Mouse (Mus musculus) MEL (cell line): ENCODE measurements around the gene Gpha2. TPM values are rescaled to one million over a fixed set of nuclear protein-coding genes. Genes with fewer than 3 reads are reported as not detected.

Experiments used
- DNase-seq: peaks from one replicate; pipeline ENCODE4 v3.0.0; 2011; ENCODE audit warnings: low read depth, low spot score
- H3K27ac ChIP-seq: 2 replicates; pipeline ENCODE4 v1.5.1; 2012; ENCODE audit warnings: low read depth, mild to moderate bottlenecking, control low read depth, low read length, moderate library complexity; ENCODE audit not compliant: control insufficient read depth
- H3K27me3 ChIP-seq, 2 experiments: fragments of 150-350 bp in 1 of 2; sonication (generic) in 1 of 2; 2 replicates each; pipeline ENCODE4 v1.6.1; 2012; ENCODE audit warnings: low read length in 2 of 2, mild to moderate bottlenecking in 2 of 2, improper control_type of control experiment in 1 of 2, moderate library complexity in 1 of 2; ENCODE audit not compliant: insufficient read depth in 2 of 2, control insufficient read depth in 1 of 2
- H3K36me3 ChIP-seq, 2 experiments: 2 replicates each; pipeline ENCODE4 v1.6.1; 2012 to 2014; ENCODE audit warnings: low read length in 2 of 2, improper control_type of control experiment in 1 of 2, inconsistent platforms in 1 of 2, mild to moderate bottlenecking in 1 of 2; ENCODE audit not compliant: insufficient read depth in 2 of 2, control insufficient read depth in 1 of 2
- H3K4me1 ChIP-seq, 2 experiments: fragments of 150-350 bp in 1 of 2; sonication (generic) in 1 of 2; 2 replicates each; pipeline ENCODE4 v1.6.1; 2012; ENCODE audit warnings: low read length in 2 of 2, improper control_type of control experiment in 1 of 2, mild to moderate bottlenecking in 1 of 2; ENCODE audit not compliant: insufficient read depth in 2 of 2, control insufficient read depth in 1 of 2
- H3K4me3 ChIP-seq, 2 experiments: fragments of 150-350 bp in 1 of 2; sonication (generic) in 1 of 2; 2 replicates each; pipeline ENCODE4 v1.5.1; 2012; ENCODE audit warnings: low read depth in 2 of 2, low read length in 2 of 2, mild to moderate bottlenecking in 2 of 2, moderate library complexity in 2 of 2, control low read depth in 1 of 2, improper control_type of control experiment in 1 of 2; ENCODE audit not compliant: control insufficient read depth in 1 of 2, insufficient read depth in 1 of 2
- H3K79me2 ChIP-seq: 2 replicates; pipeline ENCODE4 v1.6.1; 2012; ENCODE audit warnings: mild to moderate bottlenecking, low read length, moderate library complexity; ENCODE audit not compliant: control insufficient read depth, poor library complexity, insufficient read depth
- H3K9ac ChIP-seq: 2 replicates; pipeline ENCODE4 v1.6.1; 2012; ENCODE audit warnings: low read depth, mild to moderate bottlenecking, control low read depth, low read length, moderate library complexity; ENCODE audit not compliant: control insufficient read depth, poor library complexity, severe bottlenecking
- H3K9me3 ChIP-seq: fragments of 150-350 bp; sonication (generic); replicated peaks from 2 replicates; pipeline ENCODE4 v1.6.1; 2012; ENCODE audit warnings: mild to moderate bottlenecking, low read length, improper control_type of control experiment, moderate library complexity; ENCODE audit not compliant: insufficient read depth
- BHLHE40 ChIP-seq: IDR thresholded peaks from 2 replicates; pipeline ENCODE4 v1.6.1; 2012; ENCODE audit warnings: low read depth, mild to moderate bottlenecking, inconsistent platforms, low read length, improper control_type of control experiment, borderline replicate concordance
- CHD1 ChIP-seq: IDR thresholded peaks from 2 replicates; pipeline ENCODE4 v1.6.1; 2012; ENCODE audit warnings: low read depth, mild to moderate bottlenecking, inconsistent platforms, low read length, improper control_type of control experiment
- CTCF ChIP-seq, 3 experiments: IDR thresholded peaks in 2 of 3; conservative IDR thresholded peaks in 1 of 3; 2 replicates each; pipeline ENCODE4 v1.5.1; 2011 to 2012; ENCODE audit warnings: low read length in 3 of 3, low read depth in 2 of 3, mild to moderate bottlenecking in 2 of 3, improper control_type of control experiment in 1 of 3, inconsistent platforms in 1 of 3, mixed read lengths in 1 of 3, moderate library complexity in 1 of 3; ENCODE audit not compliant: control insufficient read depth in 1 of 3, insufficient read depth in 1 of 3, poor library complexity in 1 of 3, severe bottlenecking in 1 of 3
- E2F4 ChIP-seq: IDR thresholded peaks from 2 replicates; pipeline ENCODE4 v1.6.1; 2011; ENCODE audit warnings: low read depth, low read length, improper control_type of control experiment, borderline replicate concordance
- ELF1 ChIP-seq: IDR thresholded peaks from 2 replicates; pipeline ENCODE4 v1.6.1; 2014; ENCODE audit warnings: low read depth, mild to moderate bottlenecking, inconsistent platforms, low read length, improper control_type of control experiment, moderate library complexity
- EP300 ChIP-seq, 2 experiments: IDR thresholded peaks; 2 replicates each; pipeline ENCODE4 v1.6.1; 2011; ENCODE audit warnings: improper control_type of control experiment in 2 of 2, low read length in 2 of 2, low read depth in 1 of 2, mild to moderate bottlenecking in 1 of 2
- GABPA ChIP-seq: IDR thresholded peaks from 2 replicates; pipeline ENCODE4 v1.6.1; 2012; ENCODE audit warnings: low read depth, mild to moderate bottlenecking, inconsistent platforms, low read length, improper control_type of control experiment, moderate library complexity
- KAT2A ChIP-seq: conservative IDR thresholded peaks from 2 replicates; pipeline ENCODE4 v1.6.1; 2012; ENCODE audit warnings: low read depth, low read length, improper control_type of control experiment, inconsistent platforms
- MAFK ChIP-seq: IDR thresholded peaks from 2 replicates; pipeline ENCODE4 v1.6.1; 2011; ENCODE audit warnings: low read depth, mild to moderate bottlenecking, low read length, improper control_type of control experiment, borderline replicate concordance
- MAX ChIP-seq: IDR thresholded peaks from 2 replicates; pipeline ENCODE4 v1.6.1; 2011; ENCODE audit warnings: low read length, improper control_type of control experiment
- MXI1 ChIP-seq: IDR thresholded peaks from 2 replicates; pipeline ENCODE4 v1.6.1; 2011; ENCODE audit warnings: mild to moderate bottlenecking, low read depth, low read length, improper control_type of control experiment
- MYB ChIP-seq: IDR thresholded peaks from 2 replicates; pipeline ENCODE4 v1.6.1; 2011; ENCODE audit warnings: mild to moderate bottlenecking, low read depth, low read length, improper control_type of control experiment
- MYC ChIP-seq: IDR thresholded peaks from 2 replicates; pipeline ENCODE4 v1.6.1; 2011; ENCODE audit warnings: low read depth, mild to moderate bottlenecking, low read length, improper control_type of control experiment, moderate library complexity
- NELFE ChIP-seq: IDR thresholded peaks from 2 replicates; pipeline ENCODE4 v1.6.1; 2011; ENCODE audit warnings: low read depth, low read length, improper control_type of control experiment
- NRF1 ChIP-seq: IDR thresholded peaks from 2 replicates; pipeline ENCODE4 v1.6.1; 2014; ENCODE audit warnings: low read depth, mild to moderate bottlenecking, inconsistent platforms, low read length, improper control_type of control experiment, moderate library complexity; ENCODE audit not compliant: poor library complexity, insufficient read depth, severe bottlenecking
- POLR2AphosphoS2 ChIP-seq: IDR thresholded peaks from 2 replicates; pipeline ENCODE4 v1.6.1; 2011; ENCODE audit warnings: low read length, improper control_type of control experiment
- POLR2AphosphoS5 ChIP-seq: IDR thresholded peaks from 2 replicates; pipeline ENCODE4 v1.6.1; 2012; ENCODE audit warnings: low read depth, borderline replicate concordance, mild to moderate bottlenecking, inconsistent platforms, low read length, moderate library complexity, mixed read lengths
- RCOR1 ChIP-seq: IDR thresholded peaks from 2 replicates; pipeline ENCODE4 v1.6.1; 2012; ENCODE audit warnings: low read depth, mild to moderate bottlenecking, inconsistent platforms, low read length, improper control_type of control experiment
- SIN3A ChIP-seq: IDR thresholded peaks from 2 replicates; pipeline ENCODE4 v1.6.1; 2012; ENCODE audit warnings: low read length, improper control_type of control experiment, inconsistent platforms
- TBP ChIP-seq: IDR thresholded peaks from 2 replicates; pipeline ENCODE4 v1.8.0; 2011; ENCODE audit warnings: low read depth, low read length, improper control_type of control experiment
- TCF12 ChIP-seq: IDR thresholded peaks from 2 replicates; pipeline ENCODE4 v1.6.1; 2014; ENCODE audit warnings: low read depth, mild to moderate bottlenecking, inconsistent platforms, low read length, improper control_type of control experiment, moderate library complexity
- UBTF ChIP-seq: IDR thresholded peaks from 2 replicates; pipeline ENCODE4 v1.6.1; 2012; ENCODE audit warnings: low read depth, mild to moderate bottlenecking, inconsistent platforms, low read length, improper control_type of control experiment, moderate library complexity, borderline replicate concordance; ENCODE audit not compliant: insufficient read depth
- USF2 ChIP-seq, 2 experiments: IDR thresholded peaks; 2 replicates each; pipeline ENCODE4 v1.6.1; 2011 to 2012; ENCODE audit warnings: improper control_type of control experiment in 2 of 2, low read length in 2 of 2, borderline replicate concordance in 1 of 2, inconsistent platforms in 1 of 2, low read depth in 1 of 2, mild to moderate bottlenecking in 1 of 2; ENCODE audit not compliant: insufficient read depth in 1 of 2
- ZC3H11A ChIP-seq: IDR thresholded peaks from 2 replicates; pipeline ENCODE4 v1.6.1; 2012; ENCODE audit warnings: low read depth, mild to moderate bottlenecking, inconsistent platforms, low read length, improper control_type of control experiment
- ZKSCAN1 ChIP-seq: IDR thresholded peaks from 2 replicates; pipeline ENCODE4 v1.6.1; 2012; ENCODE audit warnings: low read depth, mild to moderate bottlenecking, inconsistent platforms, low read length, improper control_type of control experiment, moderate library complexity
- ZMIZ1 ChIP-seq: IDR thresholded peaks from 2 replicates; pipeline ENCODE4 v1.6.1; 2012; ENCODE audit warnings: low read depth, mild to moderate bottlenecking, inconsistent platforms, low read length, improper control_type of control experiment, moderate library complexity
- ZNF384 ChIP-seq: IDR thresholded peaks from 2 replicates; pipeline ENCODE4 v1.6.1; 2012; ENCODE audit warnings: low read depth, mild to moderate bottlenecking, inconsistent platforms, low read length, improper control_type of control experiment
- polyA plus RNA-seq, 2 experiments: library from polyadenylated mRNA; stranded (reverse) in 1 of 2; unstranded in 1 of 2; fragments of >175 nt in 1 of 2; fragments of >200 nt in 1 of 2; gene quantifications; 2 replicates each; pipeline versions ENCODE4 v1.2.1 to v1.2.4; 2012; ENCODE audit warnings: low replicate concordance in 2 of 2, low read depth in 1 of 2; ENCODE audit not compliant: insufficient read length in 2 of 2, insufficient read depth in 1 of 2, missing spikeins in 1 of 2
- total RNA-seq: library from RNA; depleted of rRNA; stranded (reverse); fragments of 300-350 nt; gene quantifications from 2 replicates; pipeline ENCODE4 v1.2.3, GENCODE M21; 2012

Gene Gpha2
- total and polyA plus RNA-seq, 3 experiments, result 0.19 TPM; not detected in 2

DNA sequence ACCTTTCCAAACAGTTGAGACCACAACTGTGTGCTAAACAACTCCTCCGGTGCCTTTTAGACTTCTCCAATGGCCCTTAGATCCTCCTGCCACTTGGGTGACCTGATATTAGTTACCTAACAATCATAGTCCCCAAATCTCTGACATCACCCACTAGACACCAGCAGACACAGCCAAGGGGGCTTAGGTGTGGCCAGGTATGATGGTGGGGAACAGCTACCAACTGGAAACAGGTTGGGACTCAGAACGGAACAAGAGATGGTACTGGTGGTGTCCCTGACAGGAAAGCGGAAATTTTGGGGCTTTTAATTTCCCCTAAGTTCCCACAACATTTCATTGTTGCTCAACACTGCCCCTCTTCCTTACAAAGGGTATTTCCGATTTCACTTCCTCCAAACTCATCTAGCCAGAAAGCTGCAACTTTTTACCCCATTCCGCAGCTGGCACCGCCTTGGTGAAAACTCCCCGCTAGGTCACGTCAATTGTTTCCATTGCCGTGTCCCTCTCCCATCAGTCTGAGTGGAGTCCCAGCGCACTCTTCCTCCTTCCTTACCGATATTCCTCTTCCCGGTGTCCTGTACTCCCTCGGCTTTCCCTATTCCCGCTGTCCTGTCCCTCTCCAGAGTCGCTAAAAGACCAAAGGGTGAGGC, 49.7 kb downstream of the Gpha2 start:
- peaks cover 0 to 25% of the 10 kb centered on the region in 2 experiments; a peak in 3 of 4 replicates for H3K36me3 ChIP-seq
- peaks cover 12 to 34% of the 10 kb centered on the region in 2 experiments for H3K4me1 ChIP-seq
- peaks cover 44% of the 10 kb centered on the region for H3K79me2 ChIP-seq
- peak overlapping the region; percentile 52 to 69 for H3K4me3 ChIP-seq
- no peaks in the 10 kb centered on the region for H3K9me3 ChIP-seq
- H3K9ac ChIP-seq, result peak overlapping the region; percentile 78
- TF ChIP-seq POLR2AphosphoS2 (no peak), MXI1 (no peak), BHLHE40 (0 out of 2 replicates have a peak, but pooled peaks have one; percentile 25), SIN3A (no peak; the same call in 1 of the 2 replicates), CHD1 (0 out of 2 replicates have a peak, but pooled peaks have one; percentile 81), CTCF (IDR thresholded peaks at IDR 0.05 in 2 of 3, conservative IDR thresholded peaks at IDR 0.05 in 1 of 3; ENCODE audit: control insufficient read depth in 1 of 3, insufficient read depth in 1 of 3, low read depth in 2 of 3, low read length in 3 of 3, poor library complexity in 1 of 3, severe bottlenecking in 1 of 3) (peak in 1 of 3 experiments; percentile 29; a peak in 2 of 6 replicates), NELFE (peak; percentile 8; the same call in 1 of the 2 replicates), ELF1 (no peak), POLR2AphosphoS5 (no peak), MAFK (no peak)
- H3K27ac ChIP-seq, result peak overlapping the region; percentile 56
- H3K27me3 ChIP-seq, result no peaks in the 10 kb centered on the region
- DNase-seq, result peak; percentile 75

DNA sequence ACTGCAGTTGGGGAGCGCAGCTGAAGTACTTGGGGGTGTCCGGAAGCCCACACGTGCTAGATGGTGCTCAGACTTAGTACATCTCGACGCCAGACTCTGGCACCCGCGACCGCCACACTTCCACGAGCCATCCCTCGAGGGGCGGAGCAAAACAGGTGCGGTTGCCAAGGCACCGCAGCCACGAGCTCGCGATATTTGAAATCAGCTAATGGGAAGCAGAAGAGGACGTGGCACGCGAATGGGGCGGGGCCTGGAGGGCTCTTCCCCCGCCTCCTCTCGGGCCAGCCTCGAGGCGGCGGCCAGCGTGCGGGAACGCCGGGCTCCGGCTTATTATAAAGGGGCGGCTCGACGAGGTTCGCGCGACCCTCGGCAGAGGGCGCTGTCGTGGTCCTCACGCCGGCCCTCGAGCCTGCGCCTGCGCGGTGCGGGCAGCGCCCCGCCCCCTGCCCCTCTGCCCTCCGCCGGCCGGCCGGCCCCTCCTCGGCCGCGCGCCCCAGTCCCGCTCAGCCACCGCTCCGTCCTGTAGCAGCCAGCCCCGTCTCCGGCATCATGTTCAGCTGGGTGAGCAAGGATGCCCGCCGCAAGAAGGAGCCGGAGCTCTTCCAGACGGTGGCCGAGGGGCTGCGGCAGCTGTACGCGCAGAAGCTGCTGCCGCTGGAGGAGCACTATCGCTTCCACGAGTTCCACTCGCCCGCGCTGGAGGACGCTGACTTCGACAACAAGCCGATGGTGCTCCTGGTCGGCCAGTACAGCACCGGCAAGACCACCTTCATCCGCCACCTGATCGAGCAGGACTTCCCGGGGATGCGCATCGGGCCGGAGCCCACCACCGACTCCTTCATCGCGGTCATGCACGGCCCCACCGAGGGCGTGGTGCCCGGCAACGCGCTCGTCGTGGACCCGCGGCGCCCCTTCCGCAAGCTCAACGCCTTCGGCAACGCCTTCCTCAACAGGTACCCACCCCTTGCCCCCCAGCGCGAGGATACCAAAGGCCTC, 50.5 kb downstream of the Gpha2 start, which contains the start of gene Ehd1:
Gene Ehd1, plus strand, starts transcription at position 300 of the 996 bp plus-strand sequence.
- Histone ChIP-seq H3K27me3 (no peaks in the 10 kb centered on the region), H3K4me1 (peaks cover 12 to 34% of the 10 kb centered on the region in 2 experiments), H3K36me3 (peaks cover 0 to 25% of the 10 kb centered on the region in 2 experiments; a peak in 3 of 4 replicates), H3K9me3 (no peaks in the 10 kb centered on the region), H3K4me3 (peak within 1 kb of the TSS; percentile 86 to 97), H3K79me2 (peaks cover 44% of the 10 kb centered on the region), H3K27ac (peak within 1 kb of the TSS; percentile 62), H3K9ac (peak within 1 kb of the TSS; percentile 94)
- peak; percentile 99 for DNase-seq
- peak; percentile 82 for TF ChIP-seq MYC
- peak; percentile 80 for TF ChIP-seq NELFE
- no peak for TF ChIP-seq TCF12
- TF ChIP-seq UBTF, result 0 out of 2 replicates have a peak, but pooled peaks have one; percentile 66
- no peak for TF ChIP-seq EP300 (IDR thresholded peaks at IDR 0.05; ENCODE audit: low read depth in 1 of 2, low read length in 2 of 2)
- no peak for TF ChIP-seq E2F4
- no peak for TF ChIP-seq ZC3H11A
- no peak for TF ChIP-seq MYB
- TF ChIP-seq ZMIZ1, result no peak
- no peak for TF ChIP-seq GABPA
- no peak for TF ChIP-seq ZKSCAN1
- TF ChIP-seq KAT2A, result no peak; the same call in 1 of the 2 replicates
- peak; percentile 98 for TF ChIP-seq MAX
- TF ChIP-seq USF2 (IDR thresholded peaks at IDR 0.05; ENCODE audit: borderline replicate concordance in 1 of 2, insufficient read depth in 1 of 2, low read depth in 1 of 2, low read length in 2 of 2), result no peak
- TF ChIP-seq RCOR1, result no peak
- no peak for TF ChIP-seq ZNF384
- TF ChIP-seq TBP, result no peak; the same call in none of the 2 replicates
- TF ChIP-seq NRF1, result peak; percentile 82
- no peak for TF ChIP-seq POLR2AphosphoS5
